Mouse (Mus musculus) layer of hippocampus, postnatal 14 days (tissue): ENCODE measurements around the gene Clcnkb. TPM values are rescaled to one million over a fixed set of nuclear protein-coding genes. Genes with fewer than 3 reads are reported as not detected.

Source experiments
- DNase-seq, 2 experiments: peaks; one replicate each; pipeline ENCODE4 v3.0.0; 2021 to 2022; ENCODE audit warnings: low spot score in 2 of 2, mixed read lengths in 1 of 2
- long read RNA-seq, 2 experiments: library from polyadenylated mRNA; stranded (forward); transcript quantifications; one replicate each; pipeline ENCODE4 v2.0.0; 2021
- total RNA-seq, 2 experiments: library from RNA; stranded (reverse); gene quantifications; 2 replicates each; pipeline ENCODE4 v1.2.3; 2021

Gene Clcnkb
- not detected for total RNA-seq
- long read RNA-seq, experiment 1 = 0 reads
- long read RNA-seq, experiment 2 = 0 reads

- no peak for DNase-seq
These were observed at the start of gene Clcnkb for GRCm38 (mm10) chr4:141415924-141416323. Clcnkb (minus strand) TSS chr4:141416014.

- no peak for DNase-seq
These were observed 48.9 kb upstream of the Clcnkb start for GRCm38 (mm10) chr4:141464722-141465121.

GRCm38 (mm10) chr4:141463472-141463871, 47.7 kb upstream of the Clcnkb start:
- DNase-seq = no peak

GRCm38 (mm10) chr4:141461576-141461975, 45.8 kb upstream of the Clcnkb start:
- DNase-seq = no peak

GRCm38 (mm10) chr4:141461088-141461487, 45.3 kb upstream of the Clcnkb start:
- DNase-seq = no peak

- no peak for DNase-seq
These were observed 44.7 kb upstream of the Clcnkb start for GRCm38 (mm10) chr4:141460481-141460880.

- DNase-seq = no peak
These were observed 44.0 kb upstream of the Clcnkb start for GRCm38 (mm10) chr4:141459766-141460165.

- DNase-seq = no peak
These were observed 43.1 kb upstream of the Clcnkb start for GRCm38 (mm10) chr4:141458888-141459287.

GRCm38 (mm10) chr4:141458236-141458635, 42.4 kb upstream of the Clcnkb start:
- DNase-seq = no peak

- no peak for DNase-seq
These were observed 40.6 kb upstream of the Clcnkb start for GRCm38 (mm10) chr4:141456193-141456938.

- no peak for DNase-seq
These were observed 39.7 kb upstream of the Clcnkb start for GRCm38 (mm10) chr4:141455526-141455925.

GRCm38 (mm10) chr4:141454581-141455350, 39.0 kb upstream of the Clcnkb start:
- no peak for DNase-seq

GRCm38 (mm10) chr4:141451916-141452450, 36.2 kb upstream of the Clcnkb start:
- no peak for DNase-seq

GRCm38 (mm10) chr4:141451251-141451650, 35.4 kb upstream of the Clcnkb start:
- DNase-seq = no peak

GRCm38 (mm10) chr4:141446211-141446610, 30.4 kb upstream of the Clcnkb start:
- DNase-seq = no peak

- DNase-seq = no peak
These were observed 29.5 kb upstream of the Clcnkb start for GRCm38 (mm10) chr4:141445328-141445720.

- DNase-seq = peak; percentile 85 to 90
These were observed 28.9 kb upstream of the Clcnkb start, which contains the start of gene Zbtb17 for GRCm38 (mm10) chr4:141444451-141445327. Zbtb17 (plus strand) TSS chr4:141444654.

- no peak for DNase-seq
These were observed 28.0 kb upstream of the Clcnkb start for GRCm38 (mm10) chr4:141443641-141444429.

- DNase-seq = no peak
These were observed 25.1 kb upstream of the Clcnkb start for GRCm38 (mm10) chr4:141440877-141441276.
